Mouse (Mus musculus): ENCODE data around the gene Tgm5.
A peak's percentile ranks its signal among the peaks of the same experiment; 100 is the strongest.
"Not testable (repeated sequence)": the region's sequence is repeated elsewhere in the genome, so short reads cannot be mapped to it uniquely, and the experiment has no call there.

Gene Tgm5

GRCm38 (mm10) chr2:121085480-121086185 lies at the start of gene Tgm5:
TSS of gene Tgm5 (minus strand) at chr2:121085841.
- no peak for DNase-seq (ENCODE audit: low read depth, low spot score)

- no peak for DNase-seq (ENCODE audit: low read depth, low spot score)
These were observed 47.2 kb upstream of the Tgm5 start for GRCm38 (mm10) chr2:121132822-121133221.

DNA sequence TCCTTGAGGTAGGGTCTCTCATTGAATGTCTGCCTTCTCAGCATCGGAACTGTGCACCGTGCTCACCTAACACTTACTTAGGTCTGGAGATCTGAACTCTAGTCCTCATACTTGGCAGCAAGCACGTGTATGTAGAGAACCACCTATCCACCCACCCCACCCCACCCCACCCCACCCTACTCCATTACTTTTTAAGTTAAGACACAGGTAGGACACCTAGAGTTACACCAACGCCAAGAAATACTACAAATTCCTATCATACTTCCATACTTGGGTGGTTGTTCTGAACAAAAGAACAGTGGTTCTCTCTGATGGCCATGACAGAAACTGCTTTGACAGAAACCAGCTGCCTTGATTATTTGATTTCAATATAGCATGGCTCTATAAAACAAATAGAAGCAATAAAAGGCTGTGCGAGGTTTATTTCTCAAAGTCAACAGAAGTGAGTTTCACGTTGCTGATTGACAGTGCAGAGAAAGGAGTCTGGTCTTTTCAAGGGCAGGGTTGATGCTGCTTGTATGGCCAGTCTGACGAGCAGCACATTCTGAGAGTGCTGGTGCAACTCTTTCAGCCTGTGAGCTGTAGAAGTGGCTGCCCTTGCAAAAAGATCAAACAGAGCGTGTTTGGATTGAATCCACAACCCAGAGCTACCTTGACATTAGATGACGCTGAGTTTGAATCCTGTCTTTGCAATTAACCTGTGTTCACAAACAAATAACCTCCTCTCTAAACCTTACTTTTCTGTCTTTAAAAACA lies 43.4 kb upstream of the Tgm5 start:
- no peak for DNase-seq (ENCODE audit: low read depth, low spot score)

GRCm38 (mm10) chr2:121127536-121127935 lies 41.9 kb upstream of the Tgm5 start:
- no peak for DNase-seq (ENCODE audit: low read depth, low spot score)

DNA sequence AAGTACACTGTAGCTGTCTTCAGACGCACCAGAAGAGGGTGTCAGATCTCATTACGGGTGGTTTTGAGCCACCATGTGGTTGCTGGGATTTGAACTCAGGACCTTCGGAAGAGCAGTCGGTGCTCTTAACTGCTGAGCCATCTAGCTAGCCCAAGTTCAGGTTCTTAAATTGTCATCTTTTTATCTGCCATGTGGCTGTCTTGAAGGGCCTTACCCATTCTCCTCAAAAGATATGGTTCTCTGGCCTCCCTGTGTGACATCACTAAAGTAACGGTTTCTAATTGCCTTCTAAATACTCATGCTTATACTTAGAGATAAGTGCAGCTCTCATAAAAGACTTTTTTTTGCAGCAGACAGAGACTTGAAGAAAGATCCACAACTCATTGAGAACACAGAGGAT lies 40.7 kb upstream of the Tgm5 start:
- DNase-seq (ENCODE audit: low read depth, low spot score) = not testable (repeated sequence)

- DNase-seq (ENCODE audit: low read depth, low spot score) = no peak
These were observed 33.6 kb upstream of the Tgm5 start for GRCm38 (mm10) chr2:121119260-121119659.

GRCm38 (mm10) chr2:121115418-121115817 lies 29.8 kb upstream of the Tgm5 start:
- no peak for DNase-seq (ENCODE audit: low read depth, low spot score)

GRCm38 (mm10) chr2:121109695-121110094 lies 24.1 kb upstream of the Tgm5 start, which contains the start of gene Tgm7:
TSS of gene Tgm7 (minus strand) at chr2:121109795.
- no peak for DNase-seq (ENCODE audit: low read depth, low spot score)

DNA sequence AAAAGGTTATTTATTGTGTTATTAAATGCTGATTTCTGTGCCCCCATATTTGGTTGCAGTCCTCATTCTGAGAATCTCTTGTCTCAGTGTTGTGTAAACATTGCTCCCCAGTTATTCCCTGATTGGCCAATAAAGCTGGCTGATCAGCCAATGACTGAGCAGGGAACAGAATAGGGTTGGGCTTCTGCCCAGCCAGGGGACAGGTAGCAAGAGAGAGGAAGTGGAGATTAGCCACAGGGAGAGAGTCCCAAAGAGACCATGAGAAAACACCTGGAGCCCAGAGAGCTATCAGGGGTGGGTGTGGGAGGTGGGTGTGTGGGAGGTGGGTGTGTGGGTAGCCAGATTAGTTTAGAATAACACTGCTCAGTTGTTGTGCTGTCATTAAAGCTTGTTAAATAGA lies 20.3 kb upstream of the Tgm5 start:
- DNase-seq (ENCODE audit: low read depth, low spot score) = no peak

DNA sequence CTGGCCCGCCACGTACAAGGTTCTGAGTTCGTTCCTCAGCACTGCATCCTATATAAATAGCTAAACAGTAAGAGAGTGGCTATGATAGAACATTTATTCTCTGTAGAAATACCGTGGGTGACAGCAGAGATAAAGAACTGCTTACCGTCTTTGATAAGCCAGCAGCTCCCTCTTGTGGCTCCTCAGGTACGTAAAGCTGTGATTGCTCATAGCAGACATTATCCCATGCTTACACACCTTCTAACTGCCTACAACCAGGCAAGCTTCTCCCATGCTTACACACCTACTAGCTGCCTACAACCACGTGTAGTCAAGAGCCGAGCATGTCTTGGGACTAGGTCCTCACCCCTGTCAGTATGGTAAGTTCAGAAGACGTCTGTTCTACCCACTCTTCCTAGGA lies 16.4 kb upstream of the Tgm5 start:
- DNase-seq (ENCODE audit: low read depth, low spot score) = peak; percentile 61

DNA sequence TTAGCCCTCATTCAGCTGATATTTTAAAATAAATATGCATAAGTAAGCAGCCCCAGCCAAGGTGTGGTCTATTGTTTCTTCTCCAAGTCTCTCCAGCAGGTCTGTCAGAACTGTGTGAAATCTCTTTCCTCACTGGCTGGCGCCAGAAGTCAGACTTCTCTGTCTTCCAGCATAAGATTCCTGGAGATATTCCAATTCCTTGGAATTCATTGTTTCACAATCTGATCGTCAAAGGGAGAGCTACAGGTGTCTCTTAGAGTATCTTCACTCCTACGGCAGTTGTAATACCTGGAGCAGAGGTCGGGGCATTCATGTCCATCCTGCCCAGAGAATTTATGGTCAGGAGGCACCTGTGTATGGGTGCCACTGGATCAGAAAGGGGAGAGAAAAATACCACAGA lies 4.1 kb upstream of the Tgm5 start:
- DNase-seq (ENCODE audit: low read depth, low spot score) = no peak

- no peak for DNase-seq (ENCODE audit: low read depth, low spot score)
These were observed 2.9 kb upstream of the Tgm5 start for GRCm38 (mm10) chr2:121088507-121088906.

DNA sequence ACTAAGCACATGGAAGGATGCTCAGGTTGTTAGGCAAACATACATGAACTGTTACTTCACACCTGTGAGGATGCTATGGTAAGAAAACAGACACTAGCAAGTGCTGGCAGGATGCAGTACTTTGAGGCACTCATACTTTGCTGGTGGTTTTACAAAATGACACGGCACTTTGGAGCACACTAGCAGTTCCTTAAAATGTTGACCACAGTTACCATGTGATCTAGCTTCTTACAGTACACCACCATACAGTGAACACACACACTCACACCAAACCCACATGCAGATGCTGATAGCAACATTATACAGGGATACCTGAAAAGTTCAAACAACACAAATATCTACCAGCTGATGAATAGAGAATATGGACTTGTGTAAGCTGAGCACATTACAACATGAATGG lies 3.0 kb downstream of the Tgm5 start:
- no peak for DNase-seq (ENCODE audit: low read depth, low spot score)

- no peak for DNase-seq (ENCODE audit: low read depth, low spot score)
These were observed 10.9 kb downstream of the Tgm5 start for GRCm38 (mm10) chr2:121074747-121075146.

DNA sequence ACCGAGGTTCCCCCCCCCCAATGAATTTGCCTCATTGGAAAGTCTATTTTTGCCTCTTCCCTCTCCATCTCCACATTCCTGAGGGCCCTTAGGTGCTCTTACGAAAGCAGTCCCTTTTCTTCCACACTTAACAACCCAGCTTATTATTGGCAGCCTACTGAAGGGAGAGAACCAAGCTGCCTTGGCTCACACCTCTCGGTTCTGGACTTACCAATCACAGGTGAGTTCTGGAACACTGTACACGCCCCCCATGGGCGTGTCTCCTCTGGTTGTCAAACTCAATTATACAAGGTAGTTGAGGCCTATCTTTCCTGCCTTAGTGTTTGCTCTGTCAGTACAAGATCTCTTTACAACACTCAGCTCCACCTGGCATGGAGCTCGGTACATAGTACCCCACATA lies 13.8 kb downstream of the Tgm5 start:
- no peak for DNase-seq (ENCODE audit: low read depth, low spot score)

DNA sequence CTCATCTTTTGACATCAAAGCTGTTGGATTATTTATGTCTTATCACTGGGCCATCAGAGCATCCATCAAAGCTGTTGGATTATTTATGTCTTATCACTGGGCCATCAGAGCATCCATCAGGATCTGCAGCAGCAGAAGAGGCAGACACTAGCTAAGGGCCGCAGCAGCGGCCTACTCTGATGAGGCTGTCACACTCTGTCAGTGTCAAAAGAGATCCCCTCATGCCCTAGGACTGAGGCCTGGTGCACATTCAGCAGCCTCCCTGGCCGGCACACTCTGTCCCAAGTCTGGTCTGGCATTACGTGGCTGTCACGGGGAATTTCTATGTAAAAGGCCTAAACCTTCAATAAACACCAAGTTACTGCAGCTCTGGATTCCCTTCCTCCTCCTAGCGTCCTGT lies 16.1 kb downstream of the Tgm5 start:
- no peak for DNase-seq (ENCODE audit: low read depth, low spot score)

DNA sequence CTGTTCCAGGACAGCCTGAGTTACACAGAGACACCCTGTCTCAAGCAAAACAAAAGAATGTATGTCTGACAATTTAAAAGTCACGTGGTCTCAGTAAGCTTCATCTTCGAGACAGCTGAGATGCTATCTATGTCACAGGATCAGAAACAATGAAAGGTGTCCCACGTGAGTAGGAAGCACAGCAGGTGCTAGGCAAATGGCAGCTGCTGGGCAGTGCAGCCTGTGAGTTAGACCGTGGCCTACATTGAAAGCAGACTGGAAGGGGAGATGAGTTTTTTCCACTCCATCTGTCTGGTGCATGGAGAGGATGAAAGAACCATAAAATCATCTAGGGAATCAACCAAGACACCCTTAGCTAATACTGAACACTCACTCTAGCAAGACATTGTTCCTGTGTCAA lies 18.5 kb downstream of the Tgm5 start:
- no peak for DNase-seq (ENCODE audit: low read depth, low spot score)

- DNase-seq (ENCODE audit: low read depth, low spot score) = no peak
These were observed 24.3 kb downstream of the Tgm5 start for GRCm38 (mm10) chr2:121061315-121061714.

GRCm38 (mm10) chr2:121057997-121058396 lies 27.6 kb downstream of the Tgm5 start:
- no peak for DNase-seq (ENCODE audit: low read depth, low spot score)

- no peak for DNase-seq (ENCODE audit: low read depth, low spot score)
These were observed 29.7 kb downstream of the Tgm5 start for GRCm38 (mm10) chr2:121055915-121056314.

DNA sequence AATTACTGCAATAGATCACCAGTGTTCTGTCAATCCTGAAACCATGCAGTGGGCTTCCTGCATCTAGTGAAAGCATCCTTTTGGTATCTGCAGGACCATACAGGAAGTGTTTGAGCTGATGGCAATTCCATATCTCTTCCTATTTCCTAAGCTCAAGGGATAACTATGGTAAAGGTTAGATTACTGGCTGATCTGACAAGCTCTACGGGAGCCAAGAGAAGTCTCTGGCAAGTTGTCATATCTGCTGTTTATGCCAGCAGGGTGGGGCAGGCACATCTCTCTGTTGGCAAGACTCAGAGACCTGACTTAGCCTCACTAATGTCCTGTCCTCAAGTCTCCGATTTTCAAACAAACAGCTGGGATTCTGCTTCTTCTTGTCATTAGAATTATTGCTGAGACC lies 31.6 kb downstream of the Tgm5 start:
- no peak for DNase-seq (ENCODE audit: low read depth, low spot score)

- DNase-seq (ENCODE audit: low read depth, low spot score) = no peak
These were observed 33.5 kb downstream of the Tgm5 start for GRCm38 (mm10) chr2:121052176-121052575.

DNA sequence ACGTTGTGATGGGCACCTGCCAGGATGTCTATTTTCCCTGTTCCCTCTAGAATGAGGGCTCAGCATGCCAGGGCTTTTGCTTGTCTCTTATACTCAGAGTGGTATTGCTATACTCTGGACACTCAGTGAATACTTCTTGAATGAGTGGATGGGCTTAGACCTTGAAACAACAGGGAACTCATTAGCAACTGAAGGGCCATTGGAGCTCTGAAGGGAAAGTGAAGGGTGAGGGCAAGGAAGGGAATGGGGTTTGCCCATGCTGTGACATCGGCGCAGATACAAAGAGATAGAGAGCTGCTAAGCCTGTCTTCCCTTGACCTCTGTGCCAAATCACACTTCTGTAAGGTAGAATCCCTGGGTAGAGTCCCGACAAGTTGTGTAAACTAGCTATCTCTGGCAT lies 40.0 kb downstream of the Tgm5 start:
- no peak for DNase-seq (ENCODE audit: low read depth, low spot score)
